Mouse (Mus musculus): ENCODE results near the gene Nucb1.
"Not testable (repeated sequence)": the region's sequence is repeated elsewhere in the genome, so short reads cannot be mapped to it uniquely, and the experiment has no call there.

The Nucb1 gene

DNA sequence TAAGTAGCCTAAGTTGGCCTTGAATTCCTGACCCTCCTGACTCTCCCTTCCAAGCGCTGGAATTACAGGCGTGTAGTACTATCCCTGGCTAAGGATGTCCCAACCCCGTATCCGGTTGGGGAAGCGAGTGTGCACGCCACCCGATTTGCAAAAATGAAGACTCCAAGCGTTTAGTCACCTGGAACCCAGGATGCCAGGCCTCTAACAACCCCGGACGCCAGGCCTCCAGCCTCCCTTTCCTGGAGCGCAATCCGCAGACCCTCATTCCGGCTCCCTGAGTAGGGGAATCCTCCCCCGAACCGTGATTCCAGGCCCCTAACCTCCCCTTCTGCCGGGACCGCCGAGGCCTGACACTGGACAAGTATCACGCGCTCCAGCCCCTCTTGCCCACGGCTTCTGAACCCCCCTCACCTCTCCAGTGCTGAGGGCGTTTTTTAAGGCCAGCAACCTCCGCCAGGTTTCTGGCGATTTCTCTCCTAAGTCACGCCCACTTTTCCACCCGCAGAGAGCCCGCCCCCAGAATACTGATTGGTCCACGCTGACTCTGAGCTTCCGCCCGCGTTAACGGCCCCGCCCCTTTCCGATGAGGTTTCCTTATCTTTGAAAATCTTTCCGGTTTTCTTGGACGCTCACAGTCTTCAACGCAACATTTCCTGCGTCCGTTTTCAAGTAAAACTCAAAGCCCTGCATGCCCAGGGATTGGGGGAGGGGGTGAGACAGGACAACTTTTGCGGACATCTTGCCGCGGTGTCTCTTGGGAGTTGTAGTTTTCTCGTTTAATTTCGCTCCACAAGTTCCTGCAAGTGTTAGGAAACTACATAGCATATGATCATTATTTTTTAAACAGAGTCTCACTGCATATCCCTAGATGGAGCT, at the start of gene Nucb1:
TSS of gene Nucb1 (minus strand) at position 495 of the 876 bp plus-strand sequence.
- DNase-seq (ENCODE audit: low spot score) = peak; percentile 84

DNA sequence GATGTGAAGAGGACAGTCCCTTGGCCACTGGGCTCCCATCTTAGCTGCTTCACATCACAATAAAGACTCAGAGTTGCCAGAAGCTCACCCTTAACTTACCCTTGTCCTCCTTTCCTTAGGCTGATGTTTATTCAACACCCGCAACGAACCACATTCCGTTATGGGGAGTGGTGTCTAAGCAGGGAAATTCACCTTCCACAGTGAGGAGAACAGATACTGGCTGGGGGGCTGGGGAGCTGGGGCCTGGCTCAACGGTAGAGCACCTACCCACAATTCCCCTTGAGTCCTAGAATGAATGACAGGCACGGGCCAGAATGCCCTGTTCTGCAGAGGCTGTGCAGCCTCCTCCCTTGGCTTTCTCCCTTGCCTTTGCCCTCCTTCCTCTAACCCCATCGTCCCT, 48.7 kb upstream of the Nucb1 start:
- DNase-seq (ENCODE audit: low spot score) = no peak

DNA sequence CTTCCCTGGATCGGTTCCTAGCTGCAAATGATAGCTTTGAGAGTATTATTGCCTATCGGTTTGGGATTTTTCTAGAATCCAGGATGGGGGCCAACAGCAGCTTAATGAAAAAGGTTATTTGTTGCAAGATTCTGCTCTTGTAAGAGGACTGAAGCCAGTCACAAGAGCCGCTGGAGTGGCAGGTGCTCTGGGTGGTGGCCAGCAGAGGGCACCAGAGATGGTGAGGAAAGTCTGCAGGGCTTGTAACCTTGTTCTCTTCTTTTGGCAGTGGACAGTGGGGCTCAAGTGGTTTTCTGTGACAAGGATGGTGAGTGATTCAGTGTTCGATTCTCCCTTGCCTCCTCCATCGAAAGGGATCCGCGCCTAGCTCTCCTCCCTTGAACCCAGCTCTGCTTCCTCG, 45.6 kb upstream of the Nucb1 start:
- peak; percentile 63 for DNase-seq (ENCODE audit: low spot score)

DNA sequence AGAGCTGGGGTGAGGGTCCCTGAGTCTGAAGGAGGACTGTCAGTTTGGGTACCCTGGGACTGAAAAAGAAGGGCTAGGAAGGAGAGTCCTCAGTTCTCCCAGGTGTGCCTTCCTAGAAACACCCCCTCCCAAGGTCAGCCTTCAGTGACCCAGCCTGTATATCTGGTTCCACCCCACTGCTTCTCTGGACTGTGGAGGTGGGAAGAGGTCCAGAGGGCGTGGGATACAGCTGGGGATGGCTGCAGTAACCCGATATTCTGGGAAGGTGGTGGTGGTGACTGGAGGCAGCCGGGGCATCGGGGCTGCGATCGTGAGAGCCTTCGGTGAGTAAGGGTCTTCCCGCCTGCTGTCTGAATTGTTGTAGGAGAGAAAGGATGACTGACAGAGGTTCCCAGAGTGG, 44.5 kb upstream of the Nucb1 start, which contains the start of gene Hsd17b14:
TSS of gene Hsd17b14 (plus strand) at position 150 of the 400 bp plus-strand sequence.
- DNase-seq (ENCODE audit: low spot score) = no peak

DNA sequence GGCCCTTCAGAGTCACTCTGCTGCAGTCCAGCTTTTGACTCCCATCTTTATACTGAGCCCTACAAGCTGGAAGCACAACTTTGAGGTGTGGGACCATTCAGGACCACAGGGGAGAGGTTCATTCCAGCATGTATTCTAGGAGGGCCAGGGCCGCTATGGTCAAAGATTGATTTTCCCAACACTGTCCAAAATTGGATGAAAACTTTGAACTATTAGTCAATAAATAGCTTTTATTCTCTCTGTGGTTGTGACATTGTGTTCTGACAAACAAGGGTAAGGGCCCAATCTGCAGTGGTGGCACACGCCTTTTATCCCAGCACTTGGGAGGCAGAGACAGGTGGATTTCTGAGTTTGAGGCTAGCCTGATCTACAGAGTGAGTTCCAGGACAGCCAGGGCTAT, 43.8 kb upstream of the Nucb1 start:
- no peak for DNase-seq (ENCODE audit: low spot score)

DNA sequence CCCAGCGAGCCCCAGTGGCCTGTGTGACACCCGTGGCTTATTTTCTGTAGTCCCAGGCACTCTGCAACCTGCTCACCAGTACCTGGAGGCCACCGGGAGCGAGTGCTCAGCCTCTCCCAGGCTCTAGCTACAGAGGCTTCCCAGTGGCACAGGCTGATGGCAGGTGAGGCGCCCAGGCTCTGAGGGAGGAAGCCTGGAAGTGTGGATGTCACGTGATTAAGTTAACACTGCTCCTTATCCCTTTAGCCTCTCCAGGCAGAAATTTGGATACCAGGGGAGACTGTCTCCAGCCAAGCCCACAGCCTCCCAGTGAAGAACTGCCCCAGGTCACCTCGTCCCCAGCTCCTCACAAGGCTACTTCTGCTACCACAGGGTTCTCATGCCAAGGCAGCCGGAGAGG, 43.3 kb upstream of the Nucb1 start:
- DNase-seq (ENCODE audit: low spot score) = no peak

DNA sequence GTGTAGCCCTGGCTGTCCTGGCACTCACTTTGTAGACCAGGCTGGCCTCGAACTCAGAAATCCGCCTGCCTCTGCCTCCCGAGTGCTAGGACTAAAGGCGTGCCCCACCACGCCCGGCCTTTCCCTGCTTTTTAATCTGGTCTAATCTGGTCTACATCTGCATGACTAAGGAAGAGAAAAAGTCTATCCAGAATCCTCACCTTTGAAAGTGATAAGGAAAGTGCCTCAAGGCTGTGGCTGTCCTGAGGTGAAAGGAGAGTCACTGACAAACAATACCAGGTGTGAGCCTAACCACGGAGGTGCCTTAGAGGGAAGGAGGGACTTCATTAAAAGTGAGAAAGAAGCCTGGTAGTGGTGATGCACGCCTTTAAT, 41.3 kb upstream of the Nucb1 start:
- no peak for DNase-seq (ENCODE audit: low spot score)

DNA sequence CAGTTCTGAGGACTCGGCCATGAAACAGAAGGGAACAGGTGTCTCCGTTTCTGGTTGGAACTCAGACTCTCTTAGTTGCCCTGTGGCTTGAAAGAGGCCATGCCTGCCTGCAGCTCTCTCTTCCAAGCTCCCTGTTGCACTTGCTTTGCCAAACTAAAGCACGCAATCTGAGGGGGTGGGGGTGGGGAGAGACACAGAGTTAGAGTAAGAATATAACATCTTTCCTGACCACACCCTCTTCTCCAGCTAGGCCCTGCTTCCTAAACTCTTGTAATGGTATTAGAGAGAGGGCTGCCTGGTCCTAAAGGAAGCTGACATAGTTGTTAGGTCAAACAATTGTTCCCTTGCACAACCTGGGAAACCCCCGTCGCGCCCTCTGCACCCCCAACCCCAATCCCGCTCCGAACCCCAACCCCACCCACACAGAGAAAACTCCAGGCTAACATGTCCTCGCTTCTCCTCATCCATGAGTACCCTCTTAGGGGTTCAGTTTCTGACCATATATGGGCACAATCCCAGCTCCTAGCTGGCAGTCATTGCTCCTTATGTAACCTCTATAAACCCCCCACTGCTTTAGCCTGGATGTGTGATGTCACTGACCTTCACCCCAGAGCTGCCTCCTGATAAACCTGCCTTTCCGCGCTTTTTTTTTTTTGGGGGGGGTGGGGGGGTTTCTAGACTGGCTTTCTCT, 40.8 kb upstream of the Nucb1 start:
- no peak for DNase-seq (ENCODE audit: low spot score)

DNA sequence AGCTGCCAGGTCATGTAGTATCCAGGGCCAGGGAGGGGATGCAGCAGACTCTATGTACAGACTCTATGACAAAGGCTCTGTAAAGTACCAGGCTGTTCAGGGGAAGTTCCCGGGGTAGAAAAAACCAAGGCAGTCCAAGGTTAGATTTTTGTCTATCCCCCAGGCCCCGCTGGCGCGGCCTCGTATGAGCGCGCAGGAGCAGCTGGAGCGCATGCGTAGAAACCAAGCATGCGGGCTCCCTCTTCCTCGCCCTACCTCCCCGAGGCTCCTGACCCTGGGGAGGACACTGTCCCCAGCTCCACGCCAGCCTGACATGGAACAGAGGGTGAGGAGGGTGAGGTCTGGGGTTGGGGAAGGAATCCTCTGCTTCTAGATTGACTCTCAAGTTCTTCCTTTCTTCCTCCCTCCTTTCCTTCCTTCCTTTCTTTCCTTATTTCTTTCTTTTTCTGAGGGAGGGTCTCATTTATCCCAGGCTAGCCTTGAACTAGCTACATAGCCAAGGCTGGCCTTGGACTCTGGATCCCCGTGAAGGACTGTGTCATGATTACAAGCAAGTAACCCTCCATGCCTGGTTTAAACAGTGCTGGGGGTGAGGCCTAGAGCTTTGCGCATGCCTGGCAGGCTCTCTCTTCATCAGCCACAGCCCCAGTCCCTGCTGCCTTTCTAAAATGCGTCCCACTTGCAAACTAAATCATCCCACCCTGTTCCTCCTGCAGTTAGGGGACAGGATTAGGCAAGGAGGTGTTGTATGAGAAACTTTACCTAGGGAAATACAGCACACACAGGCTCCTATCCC, 39.6 kb upstream of the Nucb1 start:
- DNase-seq (ENCODE audit: low spot score) = no peak

DNA sequence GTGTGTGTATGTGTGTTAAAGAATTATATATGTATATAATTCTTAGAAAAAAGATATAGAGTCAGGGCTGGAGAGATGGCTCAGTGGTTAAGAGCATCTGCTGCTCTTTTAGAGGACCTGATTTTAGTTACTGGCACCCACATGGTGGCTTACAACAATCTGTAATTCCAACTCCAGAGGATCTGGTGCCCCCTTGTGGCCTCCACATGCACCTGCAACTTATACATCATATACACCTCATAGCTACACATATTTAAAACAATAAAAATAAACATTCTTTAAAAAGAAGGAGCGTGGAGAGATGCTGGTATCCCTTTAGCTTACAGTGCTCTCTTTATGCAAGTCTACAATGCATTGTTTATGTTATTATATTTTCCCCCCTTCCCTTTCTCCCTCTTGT, 34.3 kb upstream of the Nucb1 start:
- no peak for DNase-seq (ENCODE audit: low spot score)

DNA sequence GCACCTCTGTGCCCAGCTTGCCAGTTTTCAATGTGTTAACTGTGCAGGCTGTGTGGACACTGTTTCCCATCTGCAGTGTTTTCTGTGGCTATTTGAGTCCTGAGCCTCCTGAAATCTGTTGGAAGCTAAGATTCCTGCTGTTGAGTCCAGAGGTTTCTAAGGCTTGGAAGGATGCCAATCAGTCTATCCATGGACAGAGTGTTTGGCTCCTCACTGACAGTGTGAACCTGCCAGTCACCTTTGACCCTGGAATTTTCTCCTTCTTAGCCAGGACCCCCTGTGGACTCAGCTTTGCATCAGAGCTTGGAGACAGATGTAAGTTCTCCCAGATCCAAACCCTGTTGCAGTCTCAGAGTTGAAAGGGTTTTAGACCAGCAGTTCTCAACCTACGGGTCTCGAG, 30.0 kb upstream of the Nucb1 start:
- DNase-seq (ENCODE audit: low spot score) = no peak

DNA sequence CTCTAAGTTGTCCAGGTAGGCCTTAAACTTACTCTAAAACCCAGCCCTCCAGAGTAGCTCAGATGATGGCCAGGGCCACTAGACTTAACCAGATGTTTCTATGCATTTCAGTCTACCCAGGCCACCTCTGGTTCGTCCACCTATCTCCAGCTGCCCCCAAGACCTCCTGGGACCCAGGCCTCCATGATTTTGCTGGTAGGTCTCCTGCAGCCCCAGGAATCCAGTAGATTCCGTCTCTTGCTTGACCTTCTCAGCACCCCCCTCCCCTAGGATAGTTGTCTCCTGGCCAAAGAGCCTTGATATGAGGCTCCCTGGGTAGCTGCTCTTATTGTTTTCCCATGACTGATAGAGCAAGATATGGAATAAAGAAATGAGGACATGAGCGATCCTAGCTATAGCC, 28.9 kb upstream of the Nucb1 start:
- DNase-seq (ENCODE audit: low spot score) = no peak

DNA sequence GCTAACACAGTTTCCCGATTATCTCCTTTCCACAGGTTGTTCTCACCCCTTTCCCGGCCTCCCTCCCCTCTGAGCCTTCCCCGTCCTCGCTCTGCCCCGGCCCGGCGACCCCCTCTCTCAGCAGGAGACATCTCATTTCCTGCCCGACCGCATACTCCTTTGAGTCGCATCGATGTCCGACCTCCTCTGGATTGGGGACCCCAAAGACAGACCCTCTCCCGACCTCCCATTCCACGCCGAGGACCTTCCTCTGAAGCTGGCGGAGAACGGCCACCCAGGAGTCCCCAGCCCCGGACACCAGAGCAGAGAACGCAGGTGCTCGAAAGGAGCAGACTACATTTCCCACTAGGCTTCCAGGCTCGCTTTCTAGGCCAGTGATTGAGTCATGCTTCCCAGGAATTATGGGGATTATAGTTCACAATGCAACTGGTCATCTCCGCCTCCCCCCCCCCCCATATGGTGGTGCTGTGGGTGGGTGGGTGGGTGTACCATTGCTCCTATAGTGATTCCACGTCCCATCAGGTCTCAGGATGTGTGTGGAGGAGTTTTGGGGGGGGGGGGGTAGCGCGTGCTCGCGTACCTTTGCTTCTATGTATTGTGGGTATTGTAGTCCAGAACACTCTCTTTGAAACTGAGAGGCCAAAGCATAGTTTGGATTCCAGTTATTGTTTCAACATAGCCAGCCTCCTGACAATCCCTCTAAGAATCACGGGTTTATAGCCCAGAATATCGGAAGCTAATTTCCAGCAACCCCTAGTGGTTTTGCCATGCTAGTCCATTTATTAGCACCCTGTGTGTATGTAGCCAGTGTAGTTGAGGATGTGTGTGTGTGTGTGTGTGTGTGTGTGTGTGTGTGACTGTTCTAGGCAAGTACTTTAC, 28.2 kb upstream of the Nucb1 start:
- DNase-seq (ENCODE audit: low spot score) = no peak

DNA sequence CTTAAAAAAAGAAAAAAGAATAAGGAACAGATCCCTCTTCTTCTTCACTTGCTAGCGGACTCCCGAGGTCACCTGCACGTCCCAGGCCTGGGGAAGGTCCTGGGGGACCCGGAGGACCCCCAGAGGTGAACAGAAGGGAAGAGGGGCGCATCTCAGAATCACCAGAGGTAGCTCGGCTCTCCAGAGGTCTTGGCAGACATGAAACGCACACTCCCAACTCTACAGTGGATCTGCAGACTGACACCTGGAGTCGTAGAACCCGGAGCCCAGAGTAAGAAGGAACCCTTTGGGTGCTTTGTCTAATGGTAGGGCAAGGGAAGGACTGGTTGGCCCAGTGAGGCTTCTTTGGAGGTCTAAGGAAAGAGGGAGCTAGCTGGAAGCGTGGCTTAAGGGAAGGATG, 27.4 kb upstream of the Nucb1 start:
- no peak for DNase-seq (ENCODE audit: low spot score)

DNA sequence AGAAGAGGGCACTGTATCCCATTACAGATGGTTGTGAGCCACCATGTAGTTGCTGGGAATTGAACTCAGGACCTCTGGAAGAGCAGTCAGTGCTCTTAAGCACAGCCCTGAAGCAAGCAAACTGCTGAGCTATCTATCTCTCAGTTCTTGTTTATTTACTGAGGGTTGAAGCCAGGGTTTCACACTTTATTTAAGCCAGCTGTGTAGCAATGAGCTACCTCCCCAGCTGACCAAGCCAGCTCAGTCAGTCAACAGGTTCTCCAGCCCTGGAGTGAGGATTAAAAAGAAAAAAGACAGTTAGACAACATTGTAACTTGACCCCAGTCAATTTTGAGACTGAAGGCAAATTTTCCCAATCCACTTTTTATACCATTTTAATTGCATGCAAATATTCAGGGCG, 25.5 kb upstream of the Nucb1 start:
- no peak for DNase-seq (ENCODE audit: low spot score)

DNA sequence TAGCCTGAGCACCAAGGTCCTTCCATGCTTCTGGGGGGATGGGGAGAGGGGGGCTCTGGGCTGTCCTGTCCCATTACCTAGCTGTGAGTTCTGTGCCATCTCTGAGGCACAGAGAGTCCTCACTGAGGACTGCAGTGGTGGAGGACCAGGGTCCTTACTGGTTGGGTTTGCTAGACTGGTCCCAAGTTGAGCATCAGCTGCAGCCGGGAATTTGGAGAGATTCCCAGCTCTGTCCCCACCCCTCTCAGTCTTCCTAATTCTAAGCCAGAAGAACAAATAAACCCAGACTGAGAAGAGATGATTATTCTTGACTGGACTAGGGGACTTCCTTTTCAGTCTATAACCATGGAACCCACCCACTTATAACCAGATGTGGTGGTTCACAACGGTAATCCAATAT, 20.4 kb upstream of the Nucb1 start:
- no peak for DNase-seq (ENCODE audit: low spot score)

DNA sequence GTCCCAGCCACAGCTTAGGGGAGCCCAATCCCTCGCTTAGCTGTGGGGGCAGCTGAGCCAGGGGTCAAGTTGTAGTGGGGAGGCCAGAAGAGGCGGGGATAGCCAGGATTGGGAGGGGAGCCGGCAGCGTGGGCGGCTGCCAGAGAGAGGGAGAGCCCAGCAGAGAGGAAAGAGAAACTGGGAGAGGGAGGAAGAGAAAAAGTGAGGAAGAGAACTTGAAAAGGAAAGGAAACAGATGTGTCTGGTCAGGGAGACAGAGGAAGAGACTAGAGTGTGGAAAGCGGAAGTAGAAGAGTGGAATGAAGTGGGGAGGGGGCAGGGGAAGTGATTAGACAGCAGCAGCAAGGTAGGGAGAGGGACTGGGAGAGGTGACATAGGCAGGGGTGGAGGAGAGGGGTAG, 19.3 kb upstream of the Nucb1 start:
- no peak for DNase-seq (ENCODE audit: low spot score)

DNA sequence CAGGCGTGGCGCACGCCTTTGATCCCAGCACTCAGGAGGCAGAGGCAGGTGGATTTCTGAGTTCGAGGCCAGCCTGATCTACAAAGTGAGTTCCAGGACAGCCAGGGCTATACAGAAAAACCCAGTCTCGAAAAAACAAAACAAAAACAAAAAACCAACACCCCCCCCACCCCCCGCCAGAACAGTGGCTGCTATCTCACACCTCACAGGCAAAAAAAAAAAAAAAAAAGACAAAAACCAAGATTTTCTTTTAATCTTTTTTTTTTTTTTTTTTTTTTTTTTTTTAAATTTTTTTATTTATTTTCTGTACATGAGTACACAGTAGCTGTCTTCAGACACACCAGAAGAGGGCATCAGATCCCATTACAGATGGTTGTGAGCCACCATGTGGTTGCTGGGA, 17.0 kb upstream of the Nucb1 start:
- DNase-seq (ENCODE audit: low spot score) = not testable (repeated sequence)

DNA sequence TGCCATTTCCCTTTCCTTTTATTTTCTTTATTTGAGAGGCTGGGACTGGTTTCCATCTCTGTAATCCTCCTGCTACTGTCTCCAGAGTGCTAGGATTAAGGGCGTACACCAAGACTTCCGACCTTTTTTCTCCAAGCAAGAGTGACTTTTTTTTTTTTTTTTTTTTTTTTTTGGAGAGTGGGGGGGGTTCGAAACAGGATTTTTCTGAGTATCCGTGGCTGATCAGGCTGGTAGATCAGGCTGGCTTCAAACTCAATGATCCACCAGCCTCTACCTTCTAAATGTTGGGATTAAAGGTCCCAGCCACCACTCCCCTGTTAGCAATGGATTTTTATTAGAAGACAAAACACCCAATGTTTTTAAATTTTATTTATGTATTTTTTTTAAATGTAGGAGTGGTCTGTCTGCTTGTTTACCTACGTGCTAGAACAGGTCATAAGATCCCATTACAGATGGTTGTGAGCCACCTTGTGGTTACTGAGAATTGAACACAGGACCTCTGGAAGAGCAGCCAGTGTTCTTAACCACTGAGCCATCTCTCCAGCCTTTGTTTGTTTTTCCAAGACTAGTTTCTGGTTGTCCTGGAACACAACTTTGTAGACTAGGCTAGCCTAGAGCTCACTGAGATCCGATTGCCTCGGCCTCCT, 16.4 kb upstream of the Nucb1 start:
- no peak for DNase-seq (ENCODE audit: low spot score)

DNA sequence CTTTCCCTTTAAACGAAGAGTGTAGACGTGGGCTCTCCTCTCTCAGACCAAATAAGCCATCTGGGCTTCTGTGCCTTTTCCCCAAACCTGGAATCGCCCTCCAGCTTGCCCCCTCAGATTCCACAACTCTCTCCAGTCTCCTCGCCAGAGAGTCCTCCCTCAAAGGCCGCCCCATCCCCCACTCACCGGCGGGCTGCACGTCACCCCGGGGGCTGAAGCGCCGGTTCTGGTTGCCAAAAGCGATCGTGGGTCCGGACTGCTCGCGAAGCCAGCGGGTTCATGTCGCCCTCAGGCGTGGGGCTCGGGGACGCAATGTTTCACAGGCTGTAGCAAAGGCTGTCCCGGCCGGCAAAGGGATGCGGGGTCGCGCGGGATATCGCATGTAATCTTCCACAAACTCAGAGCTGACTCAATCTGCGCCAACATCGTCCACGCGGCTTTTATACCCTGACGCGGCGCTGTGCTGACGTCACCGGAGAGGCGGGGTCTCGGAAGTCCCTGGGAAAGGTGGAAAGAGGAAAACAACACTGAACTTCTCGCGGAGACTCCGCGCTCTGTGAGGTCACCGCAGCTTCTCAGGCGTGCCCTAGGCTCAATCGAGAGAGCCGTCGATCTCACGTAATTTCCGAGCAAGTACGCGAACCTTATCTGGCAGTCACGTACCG, 15.7 kb upstream of the Nucb1 start, which contains the start of the genes Ppp1r15a and Plekha4:
TSS of gene Ppp1r15a (minus strand) at position 460 of the 665 bp plus-strand sequence.
TSS of gene Plekha4 (plus strand) at position 522 of the 665 bp plus-strand sequence.
- peak; percentile 89 for DNase-seq (ENCODE audit: low spot score)
